7 mouse cellular contexts compared by ENCODE assay signal in genomic region chr2:144269679-144270475, GRCm38 (mm10). TPM values are rescaled to one million over a fixed set of nuclear protein-coding genes. Genes with fewer than 3 reads are reported as not detected.
A peak's percentile ranks its signal among the peaks of the same experiment; 100 is the strongest.
DNase-seq lines count a peak whose midpoint lies in the region; ATAC-seq and TF ChIP-seq lines count a peak whose summit lies in the region.

No protein-coding gene starts in this region.

- no peak for TF ChIP-seq CTCF in small intestine, adult 2 months (IDR thresholded peaks at IDR 0.05; ENCODE audit: extremely low read depth, insufficient read length, insufficient replicate concordance, low read depth, low read length)

- H3K27ac ChIP-seq in embryonic facial prominence, embryonic 14.5 days (replicated peaks; ENCODE audit: low read depth, low read length): peak overlapping the region; percentile 94
- peak overlapping the region; percentile 94 for H3K27ac ChIP-seq in limb, embryonic 11.5 days (replicated peaks; ENCODE audit: low read depth, low read length)
- H3K27ac ChIP-seq in small intestine, adult 2 months (ENCODE audit: insufficient read depth, low read depth, low read length): peak overlapping the region; percentile 89

- no peaks in the 10 kb centered on the region for H3K9me3 ChIP-seq in megakaryocyte, embryonic 14.5 days
- no peaks in the 10 kb centered on the region for H3K9me3 ChIP-seq in embryonic facial prominence, embryonic 14.5 days (ENCODE audit: control insufficient read depth, low read length)
- no peaks in the 10 kb centered on the region for H3K9me3 ChIP-seq in limb, embryonic 11.5 days (ENCODE audit: control insufficient read depth, low read length)

- H3K4me3 ChIP-seq in megakaryocyte, embryonic 14.5 days (replicated peaks): peak overlapping the region; percentile 99
- H3K4me3 ChIP-seq in embryonic facial prominence, embryonic 14.5 days (ENCODE audit: low read depth, low read length): peak overlapping the region; percentile 96
- peak overlapping the region; percentile 96 for H3K4me3 ChIP-seq in limb, embryonic 11.5 days (ENCODE audit: low read depth, low read length)
- H3K4me3 ChIP-seq in small intestine, adult 2 months (ENCODE audit: low read depth, low read length): peak overlapping the region; percentile 89

- H3K36me3 ChIP-seq in megakaryocyte, embryonic 14.5 days (replicated peaks; ENCODE audit: low read length): peaks cover 22% of the 10 kb centered on the region
- H3K36me3 ChIP-seq in embryonic facial prominence, embryonic 14.5 days (ENCODE audit: control insufficient read depth, insufficient read depth, low read length): 0 out of 2 replicates have a peak, but pooled peaks cover 8% of the 10 kb centered on the region
- H3K36me3 ChIP-seq in limb, embryonic 11.5 days (ENCODE audit: control insufficient read depth, insufficient read depth, low read length): no peaks in the 10 kb centered on the region
- no peaks in the 10 kb centered on the region for H3K36me3 ChIP-seq in small intestine, adult 2 months (ENCODE audit: control insufficient read depth, insufficient read depth, low read length)

- no peaks in the 10 kb centered on the region for H3K27me3 ChIP-seq in megakaryocyte, embryonic 14.5 days (replicated peaks)
- H3K27me3 ChIP-seq in embryonic facial prominence, embryonic 14.5 days (replicated peaks; ENCODE audit: control insufficient read depth, insufficient read depth, low read length): no peaks in the 10 kb centered on the region
- H3K27me3 ChIP-seq in limb, embryonic 11.5 days (ENCODE audit: control insufficient read depth, insufficient read depth, low read length): no peaks in the 10 kb centered on the region
- no peaks in the 10 kb centered on the region for H3K27me3 ChIP-seq in small intestine, adult 2 months (ENCODE audit: control insufficient read depth, insufficient read depth, low read length)

- H3K9ac ChIP-seq in embryonic facial prominence, embryonic 14.5 days (ENCODE audit: low read depth, low read length): peak overlapping the region; percentile 99
- peak overlapping the region; percentile 99 for H3K9ac ChIP-seq in limb, embryonic 11.5 days (ENCODE audit: low read length)

- DNase-seq in embryonic facial prominence, embryonic 14.5 days (ENCODE audit: low spot score): no peak
- DNase-seq in limb, embryonic 11.5 days (ENCODE audit: low spot score): no peak
- no peak for DNase-seq in Muller cell, postnatal 12 days (ENCODE audit: inconsistent ontology term)
- no peak for DNase-seq in gastrocnemius, adult 8-10 months (ENCODE audit: low spot score in 2 of 2)

- peak overlapping the region; percentile 85 for H3K4me2 ChIP-seq in embryonic facial prominence, embryonic 14.5 days (ENCODE audit: low read depth, low read length)
- H3K4me2 ChIP-seq in limb, embryonic 11.5 days (ENCODE audit: low read depth, severe bottlenecking): peak overlapping the region; percentile 61

- ATAC-seq in megakaryocyte, adult 5-6 weeks (ENCODE audit: poor library complexity, severe bottlenecking): no peak
- no peak for ATAC-seq in embryonic facial prominence, embryonic 14.5 days (ENCODE audit: low read depth)
- no peak for ATAC-seq in limb, embryonic 11.5 days (ENCODE audit: insufficient number of reproducible peaks, low FRiP score, low TSS enrichment, low read depth)

- peaks cover 72% of the 10 kb centered on the region for H3K4me1 ChIP-seq in megakaryocyte, embryonic 14.5 days
- peaks cover 23% of the 10 kb centered on the region for H3K4me1 ChIP-seq in embryonic facial prominence, embryonic 14.5 days (ENCODE audit: control insufficient read depth, insufficient read depth, low read length)
- H3K4me1 ChIP-seq in limb, embryonic 11.5 days (ENCODE audit: control insufficient read depth, insufficient read depth, low read length): no peaks in the 10 kb centered on the region; the same call in 1 of the 2 replicates
- H3K4me1 ChIP-seq in small intestine, adult 2 months (ENCODE audit: control insufficient read depth, insufficient read depth, insufficient read length, low read length): peaks cover 7% of the 10 kb centered on the region; the same call in 1 of the 2 replicates

- TF ChIP-seq POLR2A in small intestine, adult 2 months (IDR thresholded peaks at IDR 0.05; ENCODE audit: low read depth, low read length): peak; percentile 7; the same call in 1 of the 2 replicates

- under 1% methylated on average over 23 of the region's 33 CpGs for WGBS in embryonic facial prominence, embryonic 14.5 days
- WGBS in limb, embryonic 11.5 days: under 1% methylated on average over 24 of the region's 33 CpGs
- under 1% methylated on average over 33 of the region's 33 CpGs for WGBS in small intestine, adult 2 months

RNA-seq across cellular contexts. Expression of gene Mgme1, which starts 0.6 kb away (rescaled TPM):
- 1.2 TPM in 1 of 2 replicates, not detected in the other for polyA plus RNA-seq in megakaryocyte, embryonic 14.5 days (2012; ENCODE audit: insufficient read depth, low replicate concordance)
- 6.8 and 9.4 TPM in 2 replicates for total RNA-seq in megakaryocyte, adult 5-6 weeks (2015)
- total RNA-seq in megakaryocyte, adult 5-6 weeks (2017): 12.8 and 13.2 TPM in 2 replicates
- polyA plus RNA-seq in embryonic facial prominence, embryonic 14.5 days (2014; fragmentation: Nextera tagmentation; extraction: Ambion mirVana): 15.5 and 16.7 TPM in 2 replicates
- polyA plus RNA-seq in limb, embryonic 11.5 days (2014; fragmentation: Nextera tagmentation; extraction: Ambion mirVana): 21.6 and 22.6 TPM in 2 replicates
- 1.0 and 1.9 TPM in 2 replicates for polyA plus RNA-seq in small intestine, adult 2 months (2012; rRNA removed)
- 10 to 100 TPM; 11.8 to 13.8 (median 13.1) TPM for total RNA-seq in gastrocnemius, adult 8-10 months (2022)

RNA-seq across cellular contexts. Expression of gene Snx5, which starts 0.8 kb away (rescaled TPM):
- 2.7 and 34.2 TPM in 2 replicates for polyA plus RNA-seq in megakaryocyte, embryonic 14.5 days (2012; ENCODE audit: insufficient read depth, low replicate concordance)
- 145 and 164 TPM in 2 replicates for total RNA-seq in megakaryocyte, adult 5-6 weeks (2015)
- total RNA-seq in megakaryocyte, adult 5-6 weeks (2017): 178 and 195 TPM in 2 replicates
- 111 and 120 TPM in 2 replicates for polyA plus RNA-seq in embryonic facial prominence, embryonic 14.5 days (2014; fragmentation: Nextera tagmentation; extraction: Ambion mirVana)
- polyA plus RNA-seq in limb, embryonic 11.5 days (2014; fragmentation: Nextera tagmentation; extraction: Ambion mirVana): 139 and 141 TPM in 2 replicates
- 17.5 and 36.0 TPM in 2 replicates for polyA plus RNA-seq in small intestine, adult 2 months (2012; rRNA removed)
- total RNA-seq in gastrocnemius, adult 8-10 months (2022): 10 to 100 TPM; 57.8 to 66.5 (median 58.9) TPM
